Mouse (Mus musculus) thymus, adult 2 months (tissue): ENCODE results near the gene Trmt1.

Source experiments
- CTCF ChIP-seq: fragments of 200-500 bp; IDR thresholded peaks from 2 replicates; pipeline ENCODE4 v1.5.1; 2012; ENCODE audit warnings: mild to moderate bottlenecking, control low read depth, low read length, moderate library complexity, borderline replicate concordance; ENCODE audit not compliant: control insufficient read depth, poor library complexity, insufficient read depth; ENCODE audit errors: extremely low read depth
- POLR2A ChIP-seq: fragments of 200-500 bp; IDR thresholded peaks from 2 replicates; pipeline ENCODE4 v1.6.1; 2012; ENCODE audit warnings: mild to moderate bottlenecking, low read length, control low read depth, moderate library complexity; ENCODE audit not compliant: control insufficient read depth, poor library complexity, insufficient read depth; ENCODE audit errors: extremely low read depth

DNA sequence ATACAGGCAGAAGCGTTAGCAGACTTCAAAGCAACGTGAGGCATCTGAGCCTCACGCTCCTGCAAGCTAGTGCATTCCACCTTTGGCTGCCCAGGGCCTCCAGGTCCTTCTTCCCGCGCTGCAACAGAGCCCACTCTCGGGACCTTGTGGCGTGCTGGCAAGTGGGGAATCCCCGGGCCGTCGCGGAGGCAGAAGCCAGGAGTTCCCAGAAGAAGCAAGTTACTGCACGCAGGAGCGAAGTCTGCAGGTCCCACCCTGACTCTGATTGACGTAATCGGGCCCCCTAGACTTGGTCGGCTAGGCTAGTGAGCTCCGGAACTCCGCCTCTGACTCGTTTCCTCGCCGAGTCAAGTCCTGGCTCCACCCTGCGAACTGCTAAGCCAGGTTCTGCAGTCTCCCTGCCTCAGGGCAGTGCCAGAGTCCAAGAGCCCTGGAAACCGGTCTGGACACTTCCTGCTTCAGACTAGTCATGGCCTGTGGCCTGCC, 29.4 kb upstream of the Trmt1 start:
- TF ChIP-seq POLR2A (peak; percentile 53; the same call in 1 of the 2 replicates), CTCF (peak; percentile 32; the same call in 1 of the 2 replicates)
